Mouse (Mus musculus): ENCODE data around the gene Zmiz1.

GRCm38 (mm10) chr14:25607968-25608491 lies 149.0 kb downstream of the Zmiz1 start:
- TF ChIP-seq CTCF (IDR thresholded peaks at IDR 0.05; ENCODE audit: low read depth) (0 out of 2 replicates have a peak, but pooled peaks have one; percentile 1), EP300 (IDR thresholded peaks at IDR 0.05; ENCODE audit: low read depth) (no peak)
